Mouse (Mus musculus) adrenal gland, adult 18-20 months (tissue): Measurements from ENCODE around the gene Sf3b2. TPM values are rescaled to one million over a fixed set of nuclear protein-coding genes. Genes with fewer than 3 reads are reported as not detected.
"Not testable (repeated sequence)": the region's sequence is repeated elsewhere in the genome, so short reads cannot be mapped to it uniquely, and the experiment has no call there.

Experiments
- DNase-seq, 2 experiments: peaks; one replicate each; pipeline ENCODE4 v3.0.0; 2021 to 2022; ENCODE audit warnings: low spot score in 2 of 2
- total RNA-seq, 2 experiments: library from RNA; stranded (reverse); gene quantifications; 1 replicate in 1 of 2; 2 replicates in 1 of 2; pipeline ENCODE4 v1.2.3; 2021

Sf3b2 gene
- total RNA-seq, 2 experiments from 2014 or later = 139 to 173 TPM

DNA sequence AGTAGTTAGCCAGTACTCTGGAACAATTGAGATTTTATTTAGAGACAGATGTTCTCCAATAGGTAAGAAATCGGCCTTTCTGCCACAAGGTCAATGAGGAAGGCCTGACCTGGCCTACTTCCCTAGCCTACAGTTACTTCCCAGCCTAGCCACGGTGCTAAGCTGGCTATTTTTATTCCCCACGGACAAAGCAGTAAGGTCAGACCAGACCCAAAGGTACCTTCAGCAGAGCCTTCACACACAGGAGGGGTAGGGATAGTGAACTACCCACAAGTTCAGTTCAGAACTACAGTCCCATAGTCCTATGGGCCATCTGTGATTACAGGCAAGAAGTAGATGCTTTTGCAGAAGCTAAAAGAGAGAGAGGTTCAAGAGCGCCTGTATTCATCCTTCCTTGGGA, 21.3 kb downstream of the Sf3b2 start:
- no peak for DNase-seq

GRCm38 (mm10) chr19:5272801-5273733, 22.2 kb downstream of the Sf3b2 start, which contains the start of gene Pacs1:
TSS of gene Pacs1 (minus strand) at chr19:5273119.
- DNase-seq = peak; percentile 86 to 89

- DNase-seq = peak; percentile 44 to 48
Observed at GRCm38 (mm10) chr19:5272326-5272795, 22.9 kb downstream of the Sf3b2 start.

GRCm38 (mm10) chr19:5271430-5271829, 23.8 kb downstream of the Sf3b2 start:
- no peak for DNase-seq

- DNase-seq = no peak
Observed at GRCm38 (mm10) chr19:5269392-5269791, 25.9 kb downstream of the Sf3b2 start.

GRCm38 (mm10) chr19:5268875-5269274, 26.4 kb downstream of the Sf3b2 start:
- no peak for DNase-seq

- DNase-seq = no peak
Observed at GRCm38 (mm10) chr19:5268017-5268416, 27.2 kb downstream of the Sf3b2 start.

DNA sequence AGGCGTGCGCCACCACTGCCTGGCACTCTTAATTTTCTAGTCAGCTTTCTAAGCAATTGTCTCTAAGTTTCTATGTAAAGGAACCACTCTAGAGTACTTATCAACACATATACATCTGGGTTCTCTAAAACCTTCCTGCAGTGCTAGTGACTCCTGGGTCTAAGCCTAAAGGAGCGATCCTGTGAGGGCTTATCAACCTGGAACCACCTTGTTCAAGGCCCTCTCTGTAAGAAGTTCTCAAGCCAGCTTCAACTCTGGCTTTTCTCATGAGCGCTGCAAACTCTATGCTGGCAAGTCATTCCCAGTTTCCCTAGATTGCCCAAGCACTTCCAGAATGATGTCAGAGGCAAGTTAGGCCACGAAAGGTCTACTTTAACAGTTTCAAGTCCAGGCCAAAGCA, 28.2 kb downstream of the Sf3b2 start:
- no peak for DNase-seq

DNA sequence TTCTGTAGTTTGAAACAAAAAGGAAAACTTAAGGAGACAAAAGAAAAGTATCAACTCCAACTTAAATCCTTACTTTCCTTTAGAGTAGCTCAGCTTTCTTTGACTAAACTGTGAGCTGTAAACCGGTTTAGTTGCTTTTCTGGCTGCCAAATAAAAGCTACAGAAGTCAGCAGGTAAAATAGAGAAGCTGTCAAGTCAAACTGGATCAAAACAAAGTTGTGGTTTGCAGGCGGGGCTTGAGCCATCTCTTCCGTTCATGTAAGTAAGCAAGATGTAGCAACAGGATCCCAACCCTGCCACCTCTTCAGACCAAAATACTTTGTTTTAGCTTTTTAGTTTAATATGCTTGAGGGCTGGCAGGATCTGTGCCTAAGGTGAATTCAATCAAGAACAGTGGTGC, 38.1 kb downstream of the Sf3b2 start:
- DNase-seq = no peak

GRCm38 (mm10) chr19:5236981-5237380, 58.3 kb downstream of the Sf3b2 start:
- DNase-seq = not testable (repeated sequence)

GRCm38 (mm10) chr19:5232696-5233095, 62.6 kb downstream of the Sf3b2 start:
- DNase-seq = no peak

DNA sequence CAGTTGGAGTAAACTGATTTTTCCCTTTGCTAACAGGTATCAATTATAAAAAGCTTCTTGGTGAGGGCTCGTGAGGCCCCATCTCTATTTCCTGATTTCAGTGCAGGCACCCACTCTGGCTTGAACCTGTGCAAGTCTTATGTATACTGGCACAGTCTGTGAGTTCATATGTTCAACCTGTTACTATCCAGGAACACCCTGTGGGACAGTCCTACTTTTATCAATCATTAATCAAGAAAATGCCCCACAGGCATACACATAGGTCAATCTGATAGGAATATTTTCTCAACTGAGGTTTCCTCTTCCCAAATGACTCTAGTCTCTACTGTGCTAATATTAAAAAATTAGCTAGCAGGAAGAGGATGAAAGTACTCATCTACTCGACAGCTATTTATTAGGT, 65.1 kb downstream of the Sf3b2 start:
- no peak for DNase-seq

DNA sequence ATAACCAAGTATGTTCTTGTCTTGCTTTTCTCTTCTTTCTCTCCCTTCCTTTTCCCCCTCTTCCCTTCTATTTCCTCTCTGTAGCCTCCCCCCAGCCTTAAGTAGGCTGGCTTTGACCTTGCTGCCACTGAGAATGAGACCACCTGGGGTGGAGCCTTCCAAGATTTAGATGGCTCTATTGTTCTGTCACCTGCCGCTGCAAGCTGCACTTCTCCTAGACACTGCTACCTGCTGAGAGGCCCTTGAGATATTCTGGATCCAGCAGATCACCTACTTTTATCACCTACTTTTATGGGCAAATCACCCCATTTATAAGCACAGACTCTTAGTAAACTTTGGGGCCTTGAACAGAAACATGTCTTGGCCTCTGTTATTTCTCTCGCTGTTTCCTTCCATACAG, 70.6 kb downstream of the Sf3b2 start:
- no peak for DNase-seq

DNA sequence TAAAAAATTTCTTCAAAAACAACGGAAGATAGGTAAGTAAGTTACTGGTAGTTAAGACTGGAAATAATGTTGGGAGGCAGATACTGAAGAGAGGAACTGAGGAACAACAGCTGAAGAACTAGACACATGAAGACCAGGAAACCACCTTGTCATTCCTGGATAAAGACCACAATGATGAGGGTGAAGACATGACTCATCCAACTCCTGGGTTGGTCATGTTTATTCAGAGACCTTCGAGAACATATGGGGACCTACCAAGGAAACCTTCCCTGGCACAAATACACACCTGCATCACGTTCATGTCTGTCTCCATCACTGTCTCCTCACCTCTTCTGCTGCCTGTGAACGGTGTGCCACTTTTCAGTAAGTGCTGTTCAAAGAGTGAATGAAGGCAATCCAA, 71.2 kb downstream of the Sf3b2 start:
- no peak for DNase-seq

Other genes starting within 250 kb of the Sf3b2 start
- gene Rin1, start 245.0 kb downstream of the Sf3b2 start, total RNA-seq = 1 to 10 TPM; 3.4 to 4.2 TPM
- gene Cd248, start 227.4 kb downstream of the Sf3b2 start, total RNA-seq = 10 to 100 TPM in 1 of 2 experiments, 1 to 10 TPM in 1; 7.3 to 16.2 TPM
- gene Tmem151a, start 209.9 kb downstream of the Sf3b2 start, total RNA-seq = 1 to 10 TPM; 1.4 to 1.5 TPM
- gene Yif1a, start 206.9 kb downstream of the Sf3b2 start, total RNA-seq = 10 to 100 TPM; 56.4 to 75.3 TPM
- 1 to 10 TPM; 1.9 to 2.3 TPM for gene Cnih2, start 196.9 kb downstream of the Sf3b2 start, total RNA-seq
- gene Rab1b, start 188.4 kb downstream of the Sf3b2 start, total RNA-seq = 100 to 1,000 TPM; 179 to 194 TPM
- 10 to 100 TPM; 49.2 to 49.8 TPM for gene Klc2, start 176.9 kb downstream of the Sf3b2 start, total RNA-seq
- gene Pacs1, start 22.3 kb downstream of the Sf3b2 start, total RNA-seq = 10 to 100 TPM; 15.1 to 20.7 TPM
- gene Gal3st3, start 2.9 kb upstream of the Sf3b2 start, total RNA-seq = under 1 TPM; 0.13 to 0.29 TPM
- not detected for gene Catsper1, start 40.3 kb upstream of the Sf3b2 start, total RNA-seq
- gene Cst6, start 54.1 kb upstream of the Sf3b2 start, total RNA-seq = 1 to 10 TPM; 2.5 to 3.2 TPM
- 10 to 100 TPM; 24.4 to 24.5 TPM for gene Eif1ad, start 71.3 kb upstream of the Sf3b2 start, total RNA-seq
- 100 to 1,000 TPM; 127 to 129 TPM for gene Banf1, start 71.7 kb upstream of the Sf3b2 start, total RNA-seq
- gene Sart1, start 93.2 kb upstream of the Sf3b2 start, total RNA-seq = 10 to 100 TPM; 79.8 to 85.0 TPM
- under 1 TPM in 1 of 2 experiments, not detected in 1; 0.96 TPM for gene Tsga10ip, start 107.1 kb upstream of the Sf3b2 start, total RNA-seq
- gene Drap1, start 129.5 kb upstream of the Sf3b2 start, total RNA-seq = 100 to 1,000 TPM; 266 to 283 TPM
- 10 to 100 TPM; 46.5 to 47.2 TPM for gene AI837181, start 129.7 kb upstream of the Sf3b2 start, total RNA-seq
- gene Fosl1, start 152.1 kb upstream of the Sf3b2 start, total RNA-seq = 1 to 10 TPM; 1.1 to 4.9 TPM
- gene Ccdc85b, start 162.4 kb upstream of the Sf3b2 start, total RNA-seq = 1 to 10 TPM; 6.4 TPM
- 10 to 100 TPM; 75.0 to 82.0 TPM for gene Fibp, start 165.2 kb upstream of the Sf3b2 start, total RNA-seq
- gene Ctsw, start 173.1 kb upstream of the Sf3b2 start, total RNA-seq = 1 to 10 TPM; 1.0 to 2.1 TPM
- 10 to 100 TPM; 56.9 to 91.1 TPM for gene Efemp2, start 178.5 kb upstream of the Sf3b2 start, total RNA-seq
- 10 to 100 TPM; 25.1 to 35.8 TPM for gene Mus81, start 192.9 kb upstream of the Sf3b2 start, total RNA-seq
- gene Cfl1, start 195.0 kb upstream of the Sf3b2 start, total RNA-seq = 100 to 1,000 TPM; 689 to 693 TPM
- 1 to 10 TPM; 1.7 to 2.2 TPM for gene 1700020D05Rik, start 208.3 kb upstream of the Sf3b2 start, total RNA-seq
- gene Snx32, start 215.1 kb upstream of the Sf3b2 start, total RNA-seq = 10 to 100 TPM; 12.3 to 12.4 TPM